Mouse (Mus musculus): Measurements from ENCODE around the gene Magt1. TPM values are rescaled to one million over a fixed set of nuclear protein-coding genes. Genes with fewer than 3 reads are reported as not detected.

Magt1 gene
- polyA plus RNA-seq, 1 experiment from 2014 or later = 55.7 TPM

- Histone ChIP-seq H3K4me1 (ENCODE audit: control insufficient read depth, insufficient read depth, low read length) (peaks cover 4% of the 10 kb centered on the region), H3K4me2 (no peak overlapping the region), H3K9me3 (replicated peaks; ENCODE audit: control insufficient read depth, low read length) (no peaks in the 10 kb centered on the region; the same call in 1 of the 2 replicates), H3K27me3 (ENCODE audit: control insufficient read depth, insufficient read depth, low read length) (no peaks in the 10 kb centered on the region), H3K9ac (ENCODE audit: low read depth, low read length) (no peak overlapping the region), H3K27ac (ENCODE audit: low read depth, low read length) (no peak overlapping the region), H3K36me3 (ENCODE audit: control insufficient read depth, insufficient read depth, low read length) (no peaks in the 10 kb centered on the region), H3K4me3 (ENCODE audit: low read depth, low read length) (no peak overlapping the region)
- WGBS (ENCODE audit: insufficient replicate concordance) = 85% methylated on average over 2 of the region's 2 CpGs
- no peak for ATAC-seq (replicated peaks; ENCODE audit: insufficient number of reproducible peaks, low FRiP score, low TSS enrichment)
These were observed 90.3 kb downstream of the Magt1 start for GRCm38 (mm10) chrX:105921421-105921820.

Other genes with a start within 250 kb of the Magt1 start
- not detected in 2 replicates for gene Fgf16, start 247.6 kb downstream of the Magt1 start, polyA plus RNA-seq (2014; fragmentation: Nextera tagmentation; extraction: Ambion mirVana)
- gene Atrx, start 82.5 kb downstream of the Magt1 start, polyA plus RNA-seq (2014; fragmentation: Nextera tagmentation; extraction: Ambion mirVana) = 121 and 143 TPM in 2 replicates
- 797 and 837 TPM in 2 replicates for gene Cox7b, start 3.8 kb upstream of the Magt1 start, polyA plus RNA-seq (2014; fragmentation: Nextera tagmentation; extraction: Ambion mirVana)
- 18.2 and 21.8 TPM in 2 replicates for gene Atp7a, start 15.4 kb upstream of the Magt1 start, polyA plus RNA-seq (2014; fragmentation: Nextera tagmentation; extraction: Ambion mirVana)
- gene Tlr13, start 131.3 kb upstream of the Magt1 start, polyA plus RNA-seq (2014; fragmentation: Nextera tagmentation; extraction: Ambion mirVana) = 0.31 and 0.34 TPM in 2 replicates
- gene Pgk1, start 175.2 kb upstream of the Magt1 start, polyA plus RNA-seq (2014; fragmentation: Nextera tagmentation; extraction: Ambion mirVana) = 725 and 775 TPM in 2 replicates
- 21.0 and 22.5 TPM in 2 replicates for gene Taf9b, start 209.3 kb upstream of the Magt1 start, polyA plus RNA-seq (2014; fragmentation: Nextera tagmentation; extraction: Ambion mirVana)
- gene Fnd3c2, start 243.5 kb upstream of the Magt1 start, polyA plus RNA-seq (2014; fragmentation: Nextera tagmentation; extraction: Ambion mirVana) = not detected in 2 replicates

Data from heart, embryonic 11.5 days (tissue).